Mouse (Mus musculus): ENCODE data around the gene Snrnp25. TPM values are rescaled to one million over a fixed set of nuclear protein-coding genes. Genes with fewer than 3 reads are reported as not detected.

Gene Snrnp25
- polyA plus RNA-seq, 1 experiment: 58.3 TPM

GRCm38 (mm10) chr11:32223297-32223967 is 18.2 kb downstream of the Snrnp25 start:
- Histone ChIP-seq H3K4me3 (no peak overlapping the region), H3K79me2 (ENCODE audit: control insufficient read depth, insufficient read depth) (peaks cover 31% of the 10 kb centered on the region), H3K4me2 (ENCODE audit: low read depth) (peak overlapping the region; percentile 80), H3ac (ENCODE audit: control insufficient read depth, insufficient read length) (no peak overlapping the region), H3K27me3 (ENCODE audit: control insufficient read depth, insufficient read depth, insufficient read length) (no peaks in the 10 kb centered on the region), H3K36me3 (ENCODE audit: control insufficient read depth, insufficient read depth) (no peaks in the 10 kb centered on the region)
- TF ChIP-seq REST (IDR thresholded peaks at IDR 0.05; ENCODE audit: insufficient read depth, insufficient read length) (no peak), TCF3 (IDR thresholded peaks at IDR 0.05; ENCODE audit: insufficient read length, low read depth) (no peak), POLR2AphosphoS2 (IDR thresholded peaks at IDR 0.05; ENCODE audit: insufficient read length, low read depth) (no peak), USF1 (IDR thresholded peaks at IDR 0.05; ENCODE audit: low read depth) (no peak)

GRCm38 (mm10) chr11:32224468-32225139 is 19.4 kb downstream of the Snrnp25 start:
- Histone ChIP-seq H3K36me3 (ENCODE audit: control insufficient read depth, insufficient read depth) (no peaks in the 10 kb centered on the region), H3K27me3 (ENCODE audit: control insufficient read depth, insufficient read depth, insufficient read length) (no peaks in the 10 kb centered on the region), H3K4me2 (ENCODE audit: low read depth) (peak overlapping the region; percentile 76), H3ac (ENCODE audit: control insufficient read depth, insufficient read length) (no peak overlapping the region), H3K79me2 (ENCODE audit: control insufficient read depth, insufficient read depth) (peaks cover 19% of the 10 kb centered on the region), H3K4me3 (no peak overlapping the region)
- TF ChIP-seq POLR2A (IDR thresholded peaks at IDR 0.05; ENCODE audit: insufficient read length, low read depth): no peak
- TF ChIP-seq POLR2AphosphoS2 (IDR thresholded peaks at IDR 0.05; ENCODE audit: insufficient read length, low read depth): peak; percentile 27
- no peak for TF ChIP-seq USF1 (IDR thresholded peaks at IDR 0.05; ENCODE audit: low read depth)
- no peak for TF ChIP-seq TCF3 (IDR thresholded peaks at IDR 0.05; ENCODE audit: insufficient read length, low read depth)
- no peak for TF ChIP-seq E2F4 (IDR thresholded peaks at IDR 0.05; ENCODE audit: insufficient read depth)
- no peak for TF ChIP-seq SRF (IDR thresholded peaks at IDR 0.05; ENCODE audit: control insufficient read depth, insufficient read length, low read depth)
- peak; percentile 100 for TF ChIP-seq CEBPB (IDR thresholded peaks at IDR 0.05; ENCODE audit: insufficient read depth, poor library complexity, severe bottlenecking)
- peak; percentile 67 for TF ChIP-seq TCF12 (IDR thresholded peaks at IDR 0.05; ENCODE audit: insufficient read depth, poor library complexity, severe bottlenecking)
- TF ChIP-seq MYOD1 (IDR thresholded peaks at IDR 0.05; ENCODE audit: control insufficient read depth in 1 of 3, insufficient read length in 2 of 3, low read depth in 2 of 3): no peak
- no peak for TF ChIP-seq MYOG (IDR thresholded peaks at IDR 0.05; ENCODE audit: control insufficient read depth in 1 of 3, insufficient read depth in 1 of 3, insufficient read length in 2 of 3, low read depth in 2 of 3)
- no peak for TF ChIP-seq MAX (IDR thresholded peaks at IDR 0.05; ENCODE audit: low read depth)
- no peak for TF ChIP-seq REST (IDR thresholded peaks at IDR 0.05; ENCODE audit: insufficient read depth, insufficient read length)

GRCm38 (mm10) chr11:32225222-32226104 is 20.2 kb downstream of the Snrnp25 start:
- TF ChIP-seq USF1 (IDR thresholded peaks at IDR 0.05; ENCODE audit: low read depth) (no peak), POLR2AphosphoS2 (IDR thresholded peaks at IDR 0.05; ENCODE audit: insufficient read length, low read depth) (no peak), E2F4 (IDR thresholded peaks at IDR 0.05; ENCODE audit: insufficient read depth) (no peak), REST (IDR thresholded peaks at IDR 0.05; ENCODE audit: insufficient read depth, insufficient read length) (no peak), SRF (IDR thresholded peaks at IDR 0.05; ENCODE audit: control insufficient read depth, insufficient read length, low read depth) (no peak), MAX (IDR thresholded peaks at IDR 0.05; ENCODE audit: low read depth) (no peak), TCF3 (IDR thresholded peaks at IDR 0.05; ENCODE audit: insufficient read length, low read depth) (no peak), CEBPB (IDR thresholded peaks at IDR 0.05; ENCODE audit: insufficient read depth, poor library complexity, severe bottlenecking) (no peak), POLR2A (IDR thresholded peaks at IDR 0.05; ENCODE audit: insufficient read length, low read depth) (no peak), MYOG (IDR thresholded peaks at IDR 0.05; ENCODE audit: control insufficient read depth in 1 of 3, insufficient read depth in 1 of 3, insufficient read length in 2 of 3, low read depth in 2 of 3) (no peak), TCF12 (IDR thresholded peaks at IDR 0.05; ENCODE audit: insufficient read depth, poor library complexity, severe bottlenecking) (no peak), MYOD1 (IDR thresholded peaks at IDR 0.05; ENCODE audit: control insufficient read depth in 1 of 3, insufficient read length in 2 of 3, low read depth in 2 of 3) (no peak)
- Histone ChIP-seq H3ac (ENCODE audit: control insufficient read depth, insufficient read length) (no peak overlapping the region), H3K79me2 (ENCODE audit: control insufficient read depth, insufficient read depth) (peaks cover 12% of the 10 kb centered on the region), H3K4me2 (ENCODE audit: low read depth) (peak overlapping the region; percentile 76), H3K27me3 (ENCODE audit: control insufficient read depth, insufficient read depth, insufficient read length) (no peaks in the 10 kb centered on the region), H3K4me3 (peak overlapping the region; percentile 35), H3K36me3 (ENCODE audit: control insufficient read depth, insufficient read depth) (peaks cover 3% of the 10 kb centered on the region)

- TF ChIP-seq SRF (IDR thresholded peaks at IDR 0.05; ENCODE audit: control insufficient read depth, insufficient read length, low read depth): peak; percentile 26
- peak; percentile 97 for TF ChIP-seq POLR2AphosphoS2 (IDR thresholded peaks at IDR 0.05; ENCODE audit: insufficient read length, low read depth)
- peak; percentile 15 for TF ChIP-seq E2F4 (IDR thresholded peaks at IDR 0.05; ENCODE audit: insufficient read depth)
- peak; percentile 98 for TF ChIP-seq POLR2A (IDR thresholded peaks at IDR 0.05; ENCODE audit: insufficient read length, low read depth)
- TF ChIP-seq USF1 (IDR thresholded peaks at IDR 0.05; ENCODE audit: low read depth): no peak
- H3K27me3 ChIP-seq (ENCODE audit: control insufficient read depth, insufficient read depth, insufficient read length): no peaks in the 10 kb centered on the region
Measured at GRCm38 (mm10) chr11:32226124-32226871, 21.1 kb downstream of the Snrnp25 start, which contains the start of gene Mpg. TSS of gene Mpg (plus strand) at chr11:32226505.

More at GRCm38 (mm10) chr11:32226124-32226871, 21.1 kb downstream of the Snrnp25 start, which contains the start of gene Mpg:
- H3K79me2 ChIP-seq (ENCODE audit: control insufficient read depth, insufficient read depth): peaks cover 3% of the 10 kb centered on the region
- peak within 1 kb of the TSS; percentile 35 for H3K4me3 ChIP-seq
- peak within 1 kb of the TSS; percentile 44 for H3ac ChIP-seq (ENCODE audit: control insufficient read depth, insufficient read length)
- peak within 1 kb of the TSS; percentile 77 for H3K4me2 ChIP-seq (ENCODE audit: low read depth)
- H3K36me3 ChIP-seq (ENCODE audit: control insufficient read depth, insufficient read depth): peaks cover 4% of the 10 kb centered on the region
